Comparison of ENCODE assay signal across 8 mouse cellular contexts in genomic region chr19:47338396-47339164, GRCm38 (mm10).
A peak's percentile ranks its signal among the peaks of the same experiment; 100 is the strongest.
DNase-seq lines count a peak whose midpoint lies in the region; ATAC-seq and TF ChIP-seq lines count a peak whose summit lies in the region.

No protein-coding gene starts in this region.

- H3K36me3 ChIP-seq in embryonic facial prominence, embryonic 14.5 days (ENCODE audit: control insufficient read depth, insufficient read depth, low read length), result no peaks in the 10 kb centered on the region
- no peaks in the 10 kb centered on the region for H3K36me3 ChIP-seq in intestine, postnatal 0 days (ENCODE audit: control insufficient read depth, insufficient read depth)
- H3K36me3 ChIP-seq in neural tube, embryonic 14.5 days (ENCODE audit: control insufficient read depth, insufficient read depth, low read length), result no peaks in the 10 kb centered on the region

- peaks cover 4% of the 10 kb centered on the region; the same call in 1 of the 2 replicates for H3K27me3 ChIP-seq in embryonic facial prominence, embryonic 14.5 days (replicated peaks; ENCODE audit: control insufficient read depth, insufficient read depth, low read length)
- peaks cover 4% of the 10 kb centered on the region; the same call in 1 of the 2 replicates for H3K27me3 ChIP-seq in intestine, postnatal 0 days (replicated peaks; ENCODE audit: control insufficient read depth, insufficient read depth, low read length)
- H3K27me3 ChIP-seq in neural tube, embryonic 14.5 days (ENCODE audit: control insufficient read depth, insufficient read depth, low read length), result peaks cover 8% of the 10 kb centered on the region; the same call in 1 of the 2 replicates

- peak overlapping the region; percentile 33 for H3K4me3 ChIP-seq in left cerebral cortex, adult 2 months
- H3K4me3 ChIP-seq in embryonic facial prominence, embryonic 14.5 days (ENCODE audit: low read depth, low read length), result peak overlapping the region; percentile 32
- H3K4me3 ChIP-seq in intestine, postnatal 0 days (ENCODE audit: low read depth, low read length), result peak overlapping the region; percentile 31
- peak overlapping the region; percentile 26; the same call in 1 of the 2 replicates for H3K4me3 ChIP-seq in neural tube, embryonic 14.5 days (ENCODE audit: low read depth, low read length)

- H3K27ac ChIP-seq in left cerebral cortex, adult 2 months, result no peak overlapping the region; the same call in 1 of the 2 replicates
- H3K27ac ChIP-seq in embryonic facial prominence, embryonic 14.5 days (replicated peaks; ENCODE audit: low read depth, low read length), result 0 out of 2 replicates have a peak overlapping the region, but pooled peaks have one; percentile 28
- no peak overlapping the region for H3K27ac ChIP-seq in intestine, postnatal 0 days (ENCODE audit: low read depth, low read length)
- H3K27ac ChIP-seq in neural tube, embryonic 14.5 days (ENCODE audit: low read depth, low read length), result no peak overlapping the region

- peak overlapping the region; percentile 71 for H3K4me2 ChIP-seq in embryonic facial prominence, embryonic 14.5 days (ENCODE audit: low read depth, low read length)
- peak overlapping the region; percentile 73 for H3K4me2 ChIP-seq in intestine, postnatal 0 days (replicated peaks; ENCODE audit: low read depth)
- H3K4me2 ChIP-seq in neural tube, embryonic 14.5 days (ENCODE audit: low read depth, low read length), result peak overlapping the region; percentile 51

- intact Hi-C loops in left cerebral cortex, adult 2 months (cut with DNase I), result loop anchor here (1.0 to 2.0 kb wide), 3 partner anchors 69 to 164 kb away; no protein-coding TSS in a partner anchor
- intact Hi-C loops in left cerebral cortex, postnatal 36 days (cut with DNase I), result loop anchor here (1.0 to 2.0 kb wide), 2 partner anchors 74 to 162 kb away; no protein-coding TSS in a partner anchor

- 29% methylated on average over 24 of the region's 24 CpGs for WGBS in embryonic facial prominence, embryonic 14.5 days
- 37% methylated on average over 24 of the region's 24 CpGs for WGBS in intestine, postnatal 0 days
- 29% methylated on average over 24 of the region's 24 CpGs for WGBS in neural tube, embryonic 14.5 days

- peak overlapping the region; percentile 42 for H3K9ac ChIP-seq in embryonic facial prominence, embryonic 14.5 days (ENCODE audit: low read depth, low read length)
- no peak overlapping the region for H3K9ac ChIP-seq in intestine, postnatal 0 days (ENCODE audit: low read depth, low read length)
- 0 out of 2 replicates have a peak overlapping the region, but pooled peaks have one; percentile 17 for H3K9ac ChIP-seq in neural tube, embryonic 14.5 days (replicated peaks; ENCODE audit: low read depth, low read length)

- ATAC-seq in embryonic facial prominence, embryonic 14.5 days (ENCODE audit: low read depth), result peak; percentile 35; the same call in 1 of the 2 replicates
- peak; percentile 21; the same call in 1 of the 2 replicates for ATAC-seq in intestine, postnatal 0 days
- ATAC-seq in neural tube, embryonic 14.5 days (ENCODE audit: low read depth), result peak; percentile 50; the same call in 1 of the 2 replicates

- H3K9me3 ChIP-seq in embryonic facial prominence, embryonic 14.5 days (ENCODE audit: control insufficient read depth, low read length), result no peaks in the 10 kb centered on the region
- no peaks in the 10 kb centered on the region for H3K9me3 ChIP-seq in intestine, postnatal 0 days (ENCODE audit: control insufficient read depth)
- H3K9me3 ChIP-seq in neural tube, embryonic 14.5 days (ENCODE audit: control insufficient read depth, low read length), result no peaks in the 10 kb centered on the region

- no peak for TF ChIP-seq CTCF in left cerebral cortex, adult 2 months (IDR thresholded peaks at IDR 0.05)
- TF ChIP-seq CTCF in intestine, postnatal 0 days (IDR thresholded peaks at IDR 0.05; ENCODE audit: low read depth), result no peak

- DNase-seq in left cerebral cortex, adult 2 months (ENCODE audit: extremely low spot score in 1 of 2, low spot score in 2 of 2), result no peak
- DNase-seq in left cerebral cortex, adult 18-20 months (ENCODE audit: low spot score in 2 of 2), result no peak
- DNase-seq in embryonic facial prominence, embryonic 14.5 days (ENCODE audit: low spot score), result no peak
- no peak for DNase-seq in left cerebral cortex, postnatal 36 days (ENCODE audit: low spot score in 2 of 2)
- DNase-seq in layer of hippocampus, adult 8-10 months (ENCODE audit: low spot score in 2 of 2), result no peak
- no peak for DNase-seq in cerebellum, adult 11-12 months

- H3K4me1 ChIP-seq in embryonic facial prominence, embryonic 14.5 days (ENCODE audit: control insufficient read depth, insufficient read depth, low read length), result peaks cover 33% of the 10 kb centered on the region
- no peaks in the 10 kb centered on the region for H3K4me1 ChIP-seq in intestine, postnatal 0 days (replicated peaks; ENCODE audit: control insufficient read depth, insufficient read depth, low read length)
- H3K4me1 ChIP-seq in neural tube, embryonic 14.5 days (ENCODE audit: control insufficient read depth, insufficient read depth, low read length), result peaks cover 20% of the 10 kb centered on the region
